Mouse (Mus musculus) hindbrain, embryonic 10.5 days (tissue): Measurements from ENCODE around the gene Slc1a3. TPM values are rescaled to one million over a fixed set of nuclear protein-coding genes. Genes with fewer than 3 reads are reported as not detected.
"Not testable (repeated sequence)": the region's sequence is repeated elsewhere in the genome, so short reads cannot be mapped to it uniquely, and the experiment has no call there.

Experiments
- DNase-seq: peaks from one replicate; pipeline ENCODE4 v3.0.0-alpha.2; 2017; ENCODE audit warnings: low spot score
- H3K27ac ChIP-seq: fragments of 300-500 bp; sonication (generic); 2 replicates; pipeline ENCODE4 v1.5.1; 2016; ENCODE audit warnings: mild to moderate bottlenecking, moderate library complexity
- H3K27me3 ChIP-seq: fragments of 300-500 bp; sonication (generic); 2 replicates; pipeline ENCODE4 v1.6.1; 2016; ENCODE audit warnings: mild to moderate bottlenecking; ENCODE audit not compliant: poor library complexity, insufficient read depth, severe bottlenecking
- H3K36me3 ChIP-seq: fragments of 300-500 bp; sonication (generic); 2 replicates; pipeline ENCODE4 v1.6.1; 2016; ENCODE audit warnings: mild to moderate bottlenecking, moderate library complexity
- H3K4me1 ChIP-seq: fragments of 300-500 bp; sonication (generic); replicated peaks from 2 replicates; pipeline ENCODE4 v1.6.1; 2016; ENCODE audit warnings: mild to moderate bottlenecking
- H3K4me3 ChIP-seq: fragments of 300-500 bp; sonication (generic); 2 replicates; pipeline ENCODE4 v1.5.1; 2016; ENCODE audit warnings: mild to moderate bottlenecking, moderate library complexity
- H3K9me3 ChIP-seq: fragments of 300-500 bp; sonication (generic); 2 replicates; pipeline ENCODE4 v1.6.1; 2016; ENCODE audit warnings: mild to moderate bottlenecking, moderate library complexity
- WGBS: fragments of 180-500 bp; shearing (Covaris S2); methylation state at CpG from one replicate; pipeline ENCODE4 v1.1.7; 2016; 5-methylcytosine and 5-hydroxymethylcytosine counted together
- polyA plus RNA-seq: library from polyadenylated mRNA; unstranded; fragments of >200 nt; fragmentation: Nextera tagmentation; extraction: Ambion mirVana; gene quantifications from 2 replicates; pipeline ENCODE4 v1.2.1, GENCODE M21; 2016

Slc1a3 gene
- polyA plus RNA-seq, 1 experiment from 2014 or later: 26.1 TPM

GRCm38 (mm10) chr15:8697976-8698375 is 12.6 kb downstream of the Slc1a3 start:
- Histone ChIP-seq H3K9me3 (no peaks in the 10 kb centered on the region), H3K27ac (peak overlapping the region; percentile 35; the same call in 1 of the 2 replicates), H3K36me3 (peaks cover 8% of the 10 kb centered on the region; the same call in 1 of the 2 replicates), H3K4me1 (0 out of 2 replicates have a peak, but pooled peaks cover 2% of the 10 kb centered on the region), H3K27me3 (no peaks in the 10 kb centered on the region), H3K4me3 (no peak overlapping the region)
- DNase-seq: no peak
- WGBS: 58% methylated on average over 3 of the region's 3 CpGs

GRCm38 (mm10) chr15:8697500-8697899 is 13.1 kb downstream of the Slc1a3 start:
- Histone ChIP-seq H3K4me3 (no peak overlapping the region), H3K4me1 (0 out of 2 replicates have a peak, but pooled peaks cover 2% of the 10 kb centered on the region), H3K36me3 (peaks cover 8% of the 10 kb centered on the region; the same call in 1 of the 2 replicates), H3K9me3 (no peaks in the 10 kb centered on the region), H3K27ac (no peak overlapping the region), H3K27me3 (no peaks in the 10 kb centered on the region)
- DNase-seq: no peak
- WGBS: 65% methylated on average over 3 of the region's 3 CpGs

- H3K27ac ChIP-seq, H3K4me3 ChIP-seq, H3K4me1 ChIP-seq, H3K9me3 ChIP-seq, H3K27me3 ChIP-seq, H3K36me3 ChIP-seq, DNase-seq: not testable (repeated sequence)
- 95% methylated on average over 6 of the region's 6 CpGs for WGBS
Measured at GRCm38 (mm10) chr15:8690141-8690540, 20.4 kb downstream of the Slc1a3 start.

- H3K27me3 ChIP-seq: no peaks in the 10 kb centered on the region
- H3K27ac ChIP-seq: no peak overlapping the region
- DNase-seq: no peak
- no peaks in the 10 kb centered on the region for H3K9me3 ChIP-seq
- H3K36me3 ChIP-seq: no peaks in the 10 kb centered on the region
- H3K4me3 ChIP-seq: no peak overlapping the region
- 77% methylated on average over 4 of the region's 4 CpGs for WGBS
- H3K4me1 ChIP-seq: peaks cover 11% of the 10 kb centered on the region; the same call in 1 of the 2 replicates
Measured at GRCm38 (mm10) chr15:8686846-8687245, 23.7 kb downstream of the Slc1a3 start.

GRCm38 (mm10) chr15:8685506-8685905 is 25.1 kb downstream of the Slc1a3 start:
- Histone ChIP-seq H3K36me3 (no peaks in the 10 kb centered on the region), H3K4me1 (peaks cover 12% of the 10 kb centered on the region; the same call in 1 of the 2 replicates), H3K27ac (no peak overlapping the region), H3K9me3 (no peaks in the 10 kb centered on the region), H3K27me3 (no peaks in the 10 kb centered on the region), H3K4me3 (no peak overlapping the region)
- no peak for DNase-seq
- 86% methylated on average over 7 of the region's 7 CpGs for WGBS

GRCm38 (mm10) chr15:8684263-8684662 is 26.3 kb downstream of the Slc1a3 start:
- Histone ChIP-seq H3K9me3 (no peaks in the 10 kb centered on the region), H3K27ac (no peak overlapping the region), H3K4me1 (peaks cover 12% of the 10 kb centered on the region; the same call in 1 of the 2 replicates), H3K27me3 (no peaks in the 10 kb centered on the region), H3K4me3 (no peak overlapping the region), H3K36me3 (no peaks in the 10 kb centered on the region)
- DNase-seq: no peak
- 92% methylated on average over 3 of the region's 3 CpGs for WGBS

GRCm38 (mm10) chr15:8682871-8683270 is 27.7 kb downstream of the Slc1a3 start:
- no peak for DNase-seq
- no peaks in the 10 kb centered on the region for H3K36me3 ChIP-seq
- H3K27me3 ChIP-seq: no peaks in the 10 kb centered on the region
- 94% methylated on average over 3 of the region's 3 CpGs for WGBS
- H3K4me1 ChIP-seq: peaks cover 12% of the 10 kb centered on the region; the same call in 1 of the 2 replicates
- H3K4me3 ChIP-seq: no peak overlapping the region
- no peak overlapping the region for H3K27ac ChIP-seq
- no peaks in the 10 kb centered on the region for H3K9me3 ChIP-seq

- H3K9me3 ChIP-seq: no peaks in the 10 kb centered on the region
- peaks cover 12% of the 10 kb centered on the region; the same call in 1 of the 2 replicates for H3K4me1 ChIP-seq
- DNase-seq: no peak
- H3K27ac ChIP-seq: no peak overlapping the region
- 89% methylated on average over 9 of the region's 9 CpGs for WGBS
- H3K27me3 ChIP-seq: no peaks in the 10 kb centered on the region
- H3K4me3 ChIP-seq: no peak overlapping the region
- H3K36me3 ChIP-seq: no peaks in the 10 kb centered on the region
Measured at GRCm38 (mm10) chr15:8682421-8682820, 28.1 kb downstream of the Slc1a3 start.

GRCm38 (mm10) chr15:8681971-8682370 is 28.6 kb downstream of the Slc1a3 start:
- Histone ChIP-seq H3K36me3 (no peaks in the 10 kb centered on the region), H3K27me3 (no peaks in the 10 kb centered on the region), H3K27ac (no peak overlapping the region), H3K4me1 (peaks cover 12% of the 10 kb centered on the region; the same call in 1 of the 2 replicates), H3K4me3 (no peak overlapping the region), H3K9me3 (no peaks in the 10 kb centered on the region)
- no peak for DNase-seq
- 75% methylated on average over 7 of the region's 7 CpGs for WGBS

GRCm38 (mm10) chr15:8681009-8681408 is 29.6 kb downstream of the Slc1a3 start:
- Histone ChIP-seq H3K4me1 (peaks cover 10% of the 10 kb centered on the region; the same call in 1 of the 2 replicates), H3K36me3 (no peaks in the 10 kb centered on the region), H3K27ac (no peak overlapping the region), H3K4me3 (no peak overlapping the region), H3K27me3 (no peaks in the 10 kb centered on the region), H3K9me3 (no peaks in the 10 kb centered on the region)
- DNase-seq: no peak
- WGBS: 93% methylated on average over 5 of the region's 5 CpGs

GRCm38 (mm10) chr15:8676959-8677358 is 33.6 kb downstream of the Slc1a3 start:
- Histone ChIP-seq H3K27me3 (no peaks in the 10 kb centered on the region), H3K27ac (no peak overlapping the region), H3K4me3 (no peak overlapping the region), H3K9me3 (no peaks in the 10 kb centered on the region), H3K36me3 (no peaks in the 10 kb centered on the region), H3K4me1 (peaks cover 3% of the 10 kb centered on the region; the same call in 1 of the 2 replicates)
- no peak for DNase-seq
- WGBS: 97% methylated on average over 2 of the region's 2 CpGs

GRCm38 (mm10) chr15:8676211-8676691 is 34.3 kb downstream of the Slc1a3 start:
- Histone ChIP-seq H3K4me3 (no peak overlapping the region), H3K27me3 (no peaks in the 10 kb centered on the region), H3K4me1 (no peaks in the 10 kb centered on the region), H3K36me3 (no peaks in the 10 kb centered on the region), H3K9me3 (no peaks in the 10 kb centered on the region), H3K27ac (no peak overlapping the region)
- no peak for DNase-seq
- 77% methylated on average over 5 of the region's 5 CpGs for WGBS

GRCm38 (mm10) chr15:8675616-8676015 is 34.9 kb downstream of the Slc1a3 start:
- Histone ChIP-seq H3K36me3 (no peaks in the 10 kb centered on the region), H3K4me1 (no peaks in the 10 kb centered on the region), H3K9me3 (no peaks in the 10 kb centered on the region), H3K4me3 (no peak overlapping the region), H3K27me3 (no peaks in the 10 kb centered on the region), H3K27ac (no peak overlapping the region)
- 95% methylated on average over 4 of the region's 4 CpGs for WGBS
- DNase-seq: no peak

GRCm38 (mm10) chr15:8672532-8672931 is 38.0 kb downstream of the Slc1a3 start:
- 69% methylated on average over 5 of the region's 5 CpGs for WGBS

More at GRCm38 (mm10) chr15:8672532-8672931, 38.0 kb downstream of the Slc1a3 start:
- no peak for DNase-seq
- Histone ChIP-seq H3K27ac (no peak overlapping the region), H3K4me1 (no peaks in the 10 kb centered on the region), H3K36me3 (no peaks in the 10 kb centered on the region), H3K9me3 (no peaks in the 10 kb centered on the region), H3K4me3 (no peak overlapping the region), H3K27me3 (no peaks in the 10 kb centered on the region)
